Mouse (Mus musculus) urinary bladder, adult 2 months (tissue): ENCODE results near the gene Olfr469. TPM values are rescaled to one million over a fixed set of nuclear protein-coding genes. Genes with fewer than 3 reads are reported as not detected.
"Not testable (repeated sequence)": the region's sequence is repeated elsewhere in the genome, so short reads cannot be mapped to it uniquely, and the experiment has no call there.

Experiments
- DNase-seq: peaks from one replicate; pipeline ENCODE4 v3.0.0; 2022; ENCODE audit warnings: low spot score
- polyA plus RNA-seq: library from polyadenylated mRNA; depleted of rRNA; stranded (reverse); fragments of >200 nt; gene quantifications from 2 replicates; pipeline ENCODE4 v1.2.3, GENCODE M21; 2012; rRNA removed

Gene Olfr469
- polyA plus RNA-seq, result not detected in 2 replicates

DNA sequence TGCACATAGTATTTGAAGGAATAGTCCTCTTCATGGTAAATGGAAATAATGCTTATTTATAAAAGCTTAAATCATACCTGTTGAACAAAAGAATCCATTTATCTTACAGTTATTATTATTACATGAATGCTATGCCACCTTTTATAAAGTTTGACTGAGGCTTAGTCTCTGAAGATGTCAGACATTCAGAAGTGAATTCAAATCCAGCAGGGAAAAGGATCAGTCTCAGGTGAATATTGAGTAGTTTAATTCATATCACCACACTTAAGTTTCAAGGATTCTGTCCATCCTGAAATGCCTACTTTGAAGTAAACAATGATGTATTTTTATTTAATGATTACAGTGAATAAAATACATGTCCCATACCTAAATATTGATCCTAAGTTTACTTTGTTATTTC lies at the start of gene Olfr469:
Gene Olfr469, minus strand, starts transcription at position 101 of the 400 bp plus-strand sequence.
- DNase-seq, result not testable (repeated sequence)

DNA sequence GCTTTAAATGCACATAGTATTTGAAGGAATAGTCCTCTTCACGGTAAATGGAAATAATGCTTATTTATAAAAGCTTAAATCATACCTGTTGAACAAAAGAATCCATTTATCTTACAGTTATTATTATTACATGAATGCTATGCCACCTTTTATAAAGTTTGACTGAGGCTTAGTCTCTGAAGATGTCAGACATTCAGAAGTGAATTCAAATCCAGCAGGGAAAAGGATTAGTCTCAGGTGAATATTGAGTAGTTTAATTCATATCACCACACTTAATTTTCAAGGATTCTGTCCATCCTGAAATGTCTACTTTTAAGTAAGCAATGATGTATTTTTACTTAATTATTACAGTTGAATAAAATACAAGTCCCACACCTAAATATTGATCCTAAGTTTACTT lies 22.0 kb upstream of the Olfr469 start, which contains the start of gene Olfr470:
Gene Olfr470, minus strand, starts transcription at position 101 of the 400 bp plus-strand sequence.
- DNase-seq, result not testable (repeated sequence)

DNA sequence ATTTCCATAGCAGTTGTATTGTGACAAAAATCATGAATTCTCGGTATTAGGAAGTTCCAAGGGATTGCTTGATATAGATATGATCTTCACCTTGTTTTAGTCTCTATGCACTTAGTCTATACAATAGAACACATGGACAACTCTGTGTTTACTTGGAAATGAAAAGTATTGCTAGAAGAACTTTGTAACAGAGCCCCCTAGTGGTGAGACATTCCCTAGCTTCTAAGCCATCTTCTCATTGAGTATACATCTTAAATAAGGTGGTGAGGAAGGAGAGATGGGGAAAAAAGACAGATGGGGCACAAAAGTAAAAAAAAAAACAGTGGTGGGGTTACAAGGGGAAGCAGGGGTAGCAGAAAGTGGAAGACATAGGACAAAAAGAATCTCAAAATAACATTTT lies 16.4 kb upstream of the Olfr469 start:
- no peak for DNase-seq

DNA sequence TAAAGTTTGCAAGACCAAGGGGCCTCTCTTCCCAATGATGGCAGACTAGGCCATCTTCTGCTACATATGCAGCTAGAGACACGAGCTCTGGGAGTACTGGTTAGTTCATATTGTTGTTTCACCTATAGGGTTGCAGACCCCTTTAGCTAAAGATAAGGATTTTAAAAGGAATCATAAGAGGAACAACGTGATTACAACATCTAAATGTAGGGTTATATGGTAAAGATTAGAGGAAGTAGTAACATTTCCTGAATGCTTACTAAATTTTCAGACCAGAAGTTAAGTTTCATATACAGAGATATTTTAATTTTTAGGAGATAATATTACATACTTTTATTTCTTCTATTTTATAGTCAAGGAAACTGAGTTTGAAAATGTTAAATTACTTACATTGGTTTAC lies 1.5 kb downstream of the Olfr469 start:
- not testable (repeated sequence) for DNase-seq

DNA sequence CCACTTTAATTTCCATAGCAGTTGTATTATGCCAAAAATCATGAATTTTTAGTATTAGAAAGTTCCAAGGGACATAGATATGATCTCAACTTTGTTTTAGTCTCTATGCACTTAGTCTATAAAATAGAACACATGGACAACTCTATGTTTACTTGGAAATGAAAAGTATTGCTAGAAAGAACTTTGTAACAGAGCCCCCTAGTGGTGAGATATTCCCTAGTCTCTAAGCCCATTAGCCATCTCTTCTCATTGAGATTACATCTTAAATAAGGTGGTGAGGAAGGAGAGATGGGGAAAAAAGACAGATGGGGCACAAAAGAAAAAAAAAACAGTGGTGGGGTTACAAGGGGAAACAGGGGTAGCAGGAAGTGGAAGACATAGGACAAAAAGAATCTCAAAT lies 5.9 kb downstream of the Olfr469 start:
- no peak for DNase-seq

DNA sequence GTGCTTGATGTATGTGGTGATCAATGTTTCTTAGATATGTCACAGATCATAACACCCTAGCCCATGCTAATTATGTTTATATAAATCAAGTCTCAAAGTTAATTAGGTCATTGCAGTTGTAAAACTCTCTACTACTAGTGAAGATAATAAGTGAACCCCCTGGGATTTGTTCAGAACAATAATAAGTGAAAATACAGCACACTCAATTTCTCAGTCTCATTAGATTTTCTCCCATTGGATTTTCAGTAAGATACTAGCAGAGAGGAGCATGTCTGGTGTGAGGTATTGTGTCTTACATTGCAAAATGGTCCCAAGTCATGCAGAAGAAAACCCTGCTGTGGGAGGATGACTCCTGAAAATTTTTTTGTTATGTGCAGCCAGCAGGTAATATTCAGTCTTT lies 13.4 kb downstream of the Olfr469 start, which contains the start of gene Olfr467:
Gene Olfr467, plus strand, starts transcription at position 301 of the 400 bp plus-strand sequence.
- DNase-seq, result no peak

DNA sequence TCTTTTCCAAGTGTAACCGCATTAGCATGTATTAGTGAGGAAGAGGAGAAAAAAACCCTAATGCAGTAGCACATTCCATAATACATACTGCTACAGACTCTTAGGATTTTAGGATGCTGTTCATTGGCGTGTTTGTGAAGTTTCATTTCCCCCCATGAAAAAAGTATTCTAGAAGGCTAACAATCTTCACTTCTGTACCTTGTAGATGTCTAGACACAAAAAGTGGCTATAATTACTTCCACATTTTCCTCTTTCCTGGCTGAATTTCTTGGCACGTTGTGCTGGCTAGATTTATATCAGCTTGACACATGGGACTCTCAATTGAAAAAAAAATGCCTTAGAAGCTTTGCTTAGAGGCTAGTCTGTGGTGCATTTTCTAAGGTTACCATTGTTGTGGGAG lies 23.2 kb downstream of the Olfr469 start:
- no peak for DNase-seq

DNA sequence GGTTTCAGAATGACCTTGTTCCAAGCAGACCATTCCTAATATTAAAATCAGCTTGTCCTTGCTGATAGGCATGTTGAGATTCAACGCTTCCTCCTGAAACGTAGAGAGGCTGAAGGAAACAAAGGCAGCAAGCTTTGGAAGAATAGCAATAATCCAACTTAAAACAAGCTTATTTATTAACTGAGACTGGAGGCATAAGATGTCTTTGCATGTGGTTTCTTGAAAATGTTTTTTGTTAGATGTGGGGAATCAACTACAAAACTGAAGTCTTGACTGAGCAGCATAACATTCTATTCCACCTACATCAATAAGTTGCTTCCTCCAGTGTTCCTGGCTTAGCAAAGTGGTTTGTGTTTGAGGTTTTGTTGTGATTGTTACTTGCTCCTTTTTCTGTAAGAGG lies 24.2 kb downstream of the Olfr469 start, which contains the start of gene Ovch2:
Gene Ovch2, minus strand, starts transcription at position 101 of the 400 bp plus-strand sequence.
- DNase-seq, result no peak

DNA sequence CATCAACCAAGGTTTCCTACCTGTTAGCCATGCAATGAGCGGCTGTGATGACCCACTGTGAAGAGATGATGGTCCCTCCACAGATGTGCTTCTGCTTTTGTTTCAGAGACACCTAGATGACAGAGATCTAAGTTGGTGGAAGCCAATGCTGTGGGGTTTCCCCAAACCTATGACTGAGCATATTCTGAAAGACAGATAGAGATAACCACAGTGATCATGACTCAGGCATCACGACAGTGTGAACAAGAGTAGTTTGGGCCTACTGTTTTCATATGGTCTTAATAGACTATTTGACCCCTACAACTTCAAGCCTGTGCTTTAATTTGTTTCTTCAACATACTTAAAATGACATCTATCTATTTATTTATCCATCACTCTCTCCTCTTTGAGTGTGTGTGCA lies 28.8 kb downstream of the Olfr469 start:
- DNase-seq, result no peak

DNA sequence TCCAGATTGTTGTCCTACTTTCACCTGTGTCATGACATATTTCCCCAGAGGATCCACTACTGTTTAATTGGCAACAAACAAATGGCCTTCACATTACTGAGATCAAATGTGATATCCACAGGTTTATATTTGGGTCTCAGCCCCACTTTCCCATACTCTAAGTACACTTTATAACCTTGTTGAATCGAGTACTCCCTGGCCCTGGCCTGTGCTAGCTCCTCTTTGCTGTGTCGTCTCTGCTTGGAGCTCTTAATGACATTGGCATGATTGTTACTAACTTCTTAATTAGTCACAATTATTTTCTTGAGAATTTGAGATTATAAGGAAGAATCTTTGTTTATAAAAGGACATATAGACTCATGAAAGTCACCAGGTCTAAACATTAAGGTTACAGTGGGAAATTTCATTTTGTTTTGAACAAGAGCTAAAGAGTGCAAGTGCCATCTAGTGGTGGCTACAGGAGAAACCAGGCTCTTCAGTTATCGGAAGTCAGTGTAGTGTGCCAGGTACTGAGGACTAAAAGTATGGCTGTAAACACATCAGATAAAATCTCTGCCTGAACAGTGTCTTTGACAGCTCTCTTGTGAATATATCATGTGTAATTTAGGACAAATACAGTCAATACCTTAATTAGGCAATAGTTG lies 37.2 kb downstream of the Olfr469 start:
- no peak for DNase-seq

DNA sequence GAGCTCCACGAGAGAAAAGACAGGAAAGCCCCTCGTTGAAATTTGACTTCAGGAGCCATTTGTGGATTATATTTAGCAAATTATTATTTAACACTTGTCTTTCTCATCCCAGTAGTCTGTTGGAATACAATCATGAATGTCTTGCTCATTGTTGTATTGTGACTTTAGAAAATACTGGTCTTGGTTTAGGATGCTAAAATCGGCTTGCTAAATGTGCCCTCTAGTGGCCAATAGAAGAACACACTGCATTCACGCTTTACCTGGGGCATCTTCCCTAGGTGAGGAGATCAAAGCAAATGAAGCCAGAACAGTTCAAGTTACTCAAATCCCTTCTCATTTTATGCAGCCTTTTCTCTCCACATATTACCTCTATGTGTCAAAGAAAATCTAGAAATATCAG lies 45.7 kb downstream of the Olfr469 start:
- no peak for DNase-seq

DNA sequence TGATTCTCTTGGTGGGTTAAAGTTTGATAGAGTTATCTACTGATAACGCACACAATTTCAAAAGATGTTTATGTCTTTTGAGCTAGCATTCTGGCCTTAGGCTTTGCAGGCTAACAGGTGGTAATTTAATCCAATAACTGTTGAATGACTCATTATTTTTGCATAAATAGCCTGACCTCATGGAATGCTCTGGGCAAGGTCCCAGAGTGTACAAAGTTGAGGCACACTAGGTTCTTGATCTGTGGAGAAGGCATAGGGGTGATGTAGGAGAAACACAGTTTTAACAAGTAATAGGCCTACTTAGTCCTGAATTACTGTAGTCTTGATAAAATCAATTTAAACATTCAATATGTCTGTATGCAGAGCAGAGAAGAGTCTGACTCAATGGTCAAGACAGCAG lies 47.1 kb downstream of the Olfr469 start:
- no peak for DNase-seq

DNA sequence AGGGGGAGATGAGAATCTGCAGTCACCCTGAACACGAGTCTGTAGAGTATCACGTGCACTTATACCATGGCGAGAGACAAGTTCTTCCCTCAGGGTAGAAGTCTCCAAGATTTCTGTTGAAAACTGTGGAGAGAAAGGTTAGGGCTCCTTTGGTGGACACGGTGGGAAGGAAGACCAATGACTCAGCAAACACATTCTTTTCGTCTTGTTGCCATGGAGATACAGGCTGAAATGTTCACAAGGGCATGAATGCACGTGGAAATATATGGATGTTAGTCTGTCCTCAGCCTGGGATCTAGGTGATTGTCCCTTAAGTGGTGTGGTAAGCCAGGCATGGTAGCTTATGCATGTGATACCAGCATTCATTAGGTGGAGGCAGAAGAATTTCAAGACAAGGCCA lies 54.5 kb downstream of the Olfr469 start:
- DNase-seq, result no peak

Other genes with a start within 250 kb of the Olfr469 start
- gene Ppfibp2, start 230.3 kb downstream of the Olfr469 start, polyA plus RNA-seq, result 73.4 and 81.1 TPM in 2 replicates
- gene 5330417H12Rik, start 200.4 kb downstream of the Olfr469 start, polyA plus RNA-seq, result not detected in 2 replicates
- gene Cyb5r2, start 67.5 kb downstream of the Olfr469 start, polyA plus RNA-seq, result 0.13 TPM in 1 of 2 replicates, not detected in the other
- gene Ovch2, start 24.3 kb downstream of the Olfr469 start, polyA plus RNA-seq, result not detected in 2 replicates
- not detected in 2 replicates for gene Olfr467, start 13.3 kb downstream of the Olfr469 start, polyA plus RNA-seq
- not detected in 2 replicates for gene Olfr470, start 21.9 kb upstream of the Olfr469 start, polyA plus RNA-seq
- not detected in 2 replicates for gene Olfr472, start 72.4 kb upstream of the Olfr469 start, polyA plus RNA-seq
- not detected in 2 replicates for gene Olfr473, start 104.9 kb upstream of the Olfr469 start, polyA plus RNA-seq
- not detected in 2 replicates for gene Olfr474, start 129.1 kb upstream of the Olfr469 start, polyA plus RNA-seq
- not detected in 2 replicates for gene Olfr476, start 139.3 kb upstream of the Olfr469 start, polyA plus RNA-seq
- not detected in 2 replicates for gene Olfr477, start 161.2 kb upstream of the Olfr469 start, polyA plus RNA-seq
- not detected in 2 replicates for gene Olfr478, start 208.4 kb upstream of the Olfr469 start, polyA plus RNA-seq
- not detected in 2 replicates for gene Olfr479, start 225.2 kb upstream of the Olfr469 start, polyA plus RNA-seq
- gene Olfr480, start 241.8 kb upstream of the Olfr469 start, polyA plus RNA-seq, result not detected in 2 replicates